Mouse (Mus musculus): ENCODE results near the gene Fga.

GRCm38 (mm10) chr3:82981861-82982260, 44.0 kb upstream of the Fga start:
- TF ChIP-seq CTCF (IDR thresholded peaks at IDR 0.05; ENCODE audit: borderline replicate concordance, insufficient read depth, low read depth, low read length): no peak
- no peak for TF ChIP-seq POLR2A (IDR thresholded peaks at IDR 0.05; ENCODE audit: borderline replicate concordance, insufficient read depth, low read length)

Data from cerebellum, adult 2 months (tissue).